Mouse (Mus musculus): Measurements from ENCODE around the gene Retreg1. TPM values are rescaled to one million over a fixed set of nuclear protein-coding genes. Genes with fewer than 3 reads are reported as not detected.

Gene Retreg1
- polyA plus RNA-seq, 1 experiment from 2014 or later: 8.2 TPM

GRCm38 (mm10) chr15:25949696-25950095 lies 106.7 kb downstream of the Retreg1 start:
- H3K36me3 ChIP-seq (ENCODE audit: control insufficient read depth, insufficient read depth): no peaks in the 10 kb centered on the region
- H3K27me3 ChIP-seq (replicated peaks; ENCODE audit: control insufficient read depth, insufficient read depth, low read length): no peaks in the 10 kb centered on the region
- no peaks in the 10 kb centered on the region for H3K9me3 ChIP-seq (ENCODE audit: control insufficient read depth, low read length)
- ATAC-seq: no peak
- H3K27ac ChIP-seq (ENCODE audit: low read length): no peak overlapping the region
- H3K4me2 ChIP-seq (ENCODE audit: low read length): no peak overlapping the region
- H3K4me1 ChIP-seq (replicated peaks; ENCODE audit: control insufficient read depth, insufficient read depth, low read length): no peaks in the 10 kb centered on the region
- no peak overlapping the region for H3K9ac ChIP-seq (replicated peaks; ENCODE audit: low read depth, low read length)
- no peak overlapping the region for H3K4me3 ChIP-seq (replicated peaks; ENCODE audit: low read length)
- WGBS: 71% methylated on average over 9 of the region's 9 CpGs

GRCm38 (mm10) chr15:25950584-25950983 lies 107.6 kb downstream of the Retreg1 start:
- no peaks in the 10 kb centered on the region for H3K4me1 ChIP-seq (replicated peaks; ENCODE audit: control insufficient read depth, insufficient read depth, low read length)
- H3K9me3 ChIP-seq (ENCODE audit: control insufficient read depth, low read length): no peaks in the 10 kb centered on the region
- H3K36me3 ChIP-seq (ENCODE audit: control insufficient read depth, insufficient read depth): no peaks in the 10 kb centered on the region
- no peak overlapping the region for H3K9ac ChIP-seq (replicated peaks; ENCODE audit: low read depth, low read length)
- no peak for ATAC-seq
- no peak overlapping the region for H3K4me3 ChIP-seq (replicated peaks; ENCODE audit: low read length)
- H3K4me2 ChIP-seq (ENCODE audit: low read length): no peak overlapping the region
- 88% methylated on average over 5 of the region's 5 CpGs for WGBS
- no peaks in the 10 kb centered on the region for H3K27me3 ChIP-seq (replicated peaks; ENCODE audit: control insufficient read depth, insufficient read depth, low read length)
- no peak overlapping the region for H3K27ac ChIP-seq (ENCODE audit: low read length)

- WGBS: 84% methylated on average over 4 of the region's 4 CpGs
- H3K36me3 ChIP-seq (ENCODE audit: control insufficient read depth, insufficient read depth): no peaks in the 10 kb centered on the region
- H3K4me3 ChIP-seq (replicated peaks; ENCODE audit: low read length): no peak overlapping the region
- H3K27me3 ChIP-seq (replicated peaks; ENCODE audit: control insufficient read depth, insufficient read depth, low read length): no peaks in the 10 kb centered on the region
- no peaks in the 10 kb centered on the region for H3K9me3 ChIP-seq (ENCODE audit: control insufficient read depth, low read length)
- no peak for ATAC-seq
- H3K9ac ChIP-seq (replicated peaks; ENCODE audit: low read depth, low read length): no peak overlapping the region
- no peak overlapping the region for H3K27ac ChIP-seq (ENCODE audit: low read length)
- H3K4me2 ChIP-seq (ENCODE audit: low read length): no peak overlapping the region
- no peaks in the 10 kb centered on the region for H3K4me1 ChIP-seq (replicated peaks; ENCODE audit: control insufficient read depth, insufficient read depth, low read length)
These were observed 108.1 kb downstream of the Retreg1 start for GRCm38 (mm10) chr15:25951037-25951436.

- no peak overlapping the region for H3K27ac ChIP-seq (ENCODE audit: low read length)
- H3K27me3 ChIP-seq (replicated peaks; ENCODE audit: control insufficient read depth, insufficient read depth, low read length): no peaks in the 10 kb centered on the region
- H3K36me3 ChIP-seq (ENCODE audit: control insufficient read depth, insufficient read depth): no peaks in the 10 kb centered on the region
- 65% methylated on average over 5 of the region's 5 CpGs for WGBS
- no peaks in the 10 kb centered on the region for H3K4me1 ChIP-seq (replicated peaks; ENCODE audit: control insufficient read depth, insufficient read depth, low read length)
- no peak for ATAC-seq
- no peak overlapping the region for H3K9ac ChIP-seq (replicated peaks; ENCODE audit: low read depth, low read length)
- H3K4me2 ChIP-seq (ENCODE audit: low read length): no peak overlapping the region
- H3K9me3 ChIP-seq (ENCODE audit: control insufficient read depth, low read length): no peaks in the 10 kb centered on the region
- H3K4me3 ChIP-seq (replicated peaks; ENCODE audit: low read length): no peak overlapping the region
These were observed 113.0 kb downstream of the Retreg1 start for GRCm38 (mm10) chr15:25956001-25956400.

GRCm38 (mm10) chr15:25956422-25957117 lies 113.6 kb downstream of the Retreg1 start:
- Histone ChIP-seq H3K9me3 (ENCODE audit: control insufficient read depth, low read length) (no peaks in the 10 kb centered on the region), H3K9ac (replicated peaks; ENCODE audit: low read depth, low read length) (no peak overlapping the region), H3K4me2 (ENCODE audit: low read length) (no peak overlapping the region), H3K27ac (ENCODE audit: low read length) (no peak overlapping the region), H3K36me3 (ENCODE audit: control insufficient read depth, insufficient read depth) (no peaks in the 10 kb centered on the region), H3K27me3 (replicated peaks; ENCODE audit: control insufficient read depth, insufficient read depth, low read length) (no peaks in the 10 kb centered on the region), H3K4me3 (replicated peaks; ENCODE audit: low read length) (no peak overlapping the region), H3K4me1 (replicated peaks; ENCODE audit: control insufficient read depth, insufficient read depth, low read length) (no peaks in the 10 kb centered on the region)
- ATAC-seq: no peak; the same call in 1 of the 2 replicates
- 21% methylated on average over 11 of the region's 11 CpGs for WGBS

- H3K4me1 ChIP-seq (replicated peaks; ENCODE audit: control insufficient read depth, insufficient read depth, low read length): no peaks in the 10 kb centered on the region
- H3K27me3 ChIP-seq (replicated peaks; ENCODE audit: control insufficient read depth, insufficient read depth, low read length): no peaks in the 10 kb centered on the region
- H3K36me3 ChIP-seq (ENCODE audit: control insufficient read depth, insufficient read depth): no peaks in the 10 kb centered on the region
- H3K9ac ChIP-seq (replicated peaks; ENCODE audit: low read depth, low read length): no peak overlapping the region
- H3K4me2 ChIP-seq (ENCODE audit: low read length): no peak overlapping the region
- H3K27ac ChIP-seq (ENCODE audit: low read length): no peak overlapping the region
- no peak for ATAC-seq
- no peaks in the 10 kb centered on the region for H3K9me3 ChIP-seq (ENCODE audit: control insufficient read depth, low read length)
- no peak overlapping the region for H3K4me3 ChIP-seq (replicated peaks; ENCODE audit: low read length)
- 80% methylated on average over 10 of the region's 10 CpGs for WGBS
These were observed 114.7 kb downstream of the Retreg1 start for GRCm38 (mm10) chr15:25957651-25958050.

- Histone ChIP-seq H3K36me3 (ENCODE audit: control insufficient read depth, insufficient read depth) (no peaks in the 10 kb centered on the region), H3K9me3 (ENCODE audit: control insufficient read depth, low read length) (no peaks in the 10 kb centered on the region), H3K4me2 (ENCODE audit: low read length) (no peak overlapping the region), H3K4me1 (replicated peaks; ENCODE audit: control insufficient read depth, insufficient read depth, low read length) (no peaks in the 10 kb centered on the region), H3K4me3 (replicated peaks; ENCODE audit: low read length) (no peak overlapping the region), H3K27ac (ENCODE audit: low read length) (no peak overlapping the region), H3K27me3 (replicated peaks; ENCODE audit: control insufficient read depth, insufficient read depth, low read length) (no peaks in the 10 kb centered on the region), H3K9ac (replicated peaks; ENCODE audit: low read depth, low read length) (no peak overlapping the region)
- peak; percentile 91 for ATAC-seq
- WGBS: 35% methylated on average over 4 of the region's 5 CpGs
These were observed 116.4 kb downstream of the Retreg1 start for GRCm38 (mm10) chr15:25959375-25959774.

- no peaks in the 10 kb centered on the region for H3K27me3 ChIP-seq (replicated peaks; ENCODE audit: control insufficient read depth, insufficient read depth, low read length)
- no peak overlapping the region for H3K9ac ChIP-seq (replicated peaks; ENCODE audit: low read depth, low read length)
- H3K4me1 ChIP-seq (replicated peaks; ENCODE audit: control insufficient read depth, insufficient read depth, low read length): no peaks in the 10 kb centered on the region
- ATAC-seq: no peak
- H3K4me3 ChIP-seq (replicated peaks; ENCODE audit: low read length): no peak overlapping the region
- no peak overlapping the region for H3K4me2 ChIP-seq (ENCODE audit: low read length)
- H3K9me3 ChIP-seq (ENCODE audit: control insufficient read depth, low read length): no peaks in the 10 kb centered on the region
- H3K27ac ChIP-seq (ENCODE audit: low read length): no peak overlapping the region
- WGBS: 86% methylated on average over 5 of the region's 5 CpGs
- no peaks in the 10 kb centered on the region for H3K36me3 ChIP-seq (ENCODE audit: control insufficient read depth, insufficient read depth)
These were observed 117.3 kb downstream of the Retreg1 start for GRCm38 (mm10) chr15:25960231-25960630.

- Histone ChIP-seq H3K4me3 (replicated peaks; ENCODE audit: low read length) (no peak overlapping the region), H3K9me3 (ENCODE audit: control insufficient read depth, low read length) (no peaks in the 10 kb centered on the region), H3K36me3 (ENCODE audit: control insufficient read depth, insufficient read depth) (no peaks in the 10 kb centered on the region), H3K4me2 (ENCODE audit: low read length) (no peak overlapping the region), H3K27me3 (replicated peaks; ENCODE audit: control insufficient read depth, insufficient read depth, low read length) (no peaks in the 10 kb centered on the region), H3K4me1 (replicated peaks; ENCODE audit: control insufficient read depth, insufficient read depth, low read length) (no peaks in the 10 kb centered on the region), H3K9ac (replicated peaks; ENCODE audit: low read depth, low read length) (no peak overlapping the region), H3K27ac (ENCODE audit: low read length) (no peak overlapping the region)
- WGBS: 86% methylated on average over 6 of the region's 6 CpGs
- ATAC-seq: no peak
These were observed 123.3 kb downstream of the Retreg1 start for GRCm38 (mm10) chr15:25966220-25966774.
